Mouse (Mus musculus): Measurements from ENCODE around the gene Itpkc.

The Itpkc gene

DNA sequence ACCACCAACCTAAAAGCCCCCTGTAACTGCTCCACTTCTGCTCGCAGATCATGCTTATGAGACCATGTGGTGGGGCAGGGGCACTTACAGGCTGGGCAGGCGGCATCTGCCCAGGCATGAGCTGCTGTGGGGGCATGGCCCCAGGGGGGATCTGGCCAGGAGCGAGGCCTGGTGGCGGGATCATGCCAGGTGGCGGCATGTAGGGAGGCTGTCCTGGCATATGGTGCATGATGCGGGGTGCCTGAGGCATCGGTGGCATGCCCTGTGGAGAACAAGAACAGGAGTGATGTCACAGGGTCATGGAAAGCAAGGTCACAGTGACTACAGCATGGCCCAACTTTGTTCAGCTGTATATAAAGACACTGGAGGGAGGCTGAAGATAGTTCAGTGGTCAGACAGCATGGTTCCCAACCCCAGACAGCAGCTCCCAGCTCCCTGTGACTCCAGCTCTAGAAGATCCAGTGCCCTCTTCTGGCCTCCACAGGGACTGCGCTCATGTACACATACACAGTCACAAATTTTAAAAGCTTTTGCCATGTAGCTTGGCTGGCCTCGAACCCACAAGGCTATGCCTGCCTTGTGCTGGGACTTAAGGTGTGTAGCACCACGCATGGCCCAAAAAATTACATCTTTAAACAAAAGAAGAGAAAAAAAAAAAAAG lies 39.1 kb downstream of the Itpkc start:
- DNase-seq, result peak in 1 of 2 experiments; percentile 28

DNA sequence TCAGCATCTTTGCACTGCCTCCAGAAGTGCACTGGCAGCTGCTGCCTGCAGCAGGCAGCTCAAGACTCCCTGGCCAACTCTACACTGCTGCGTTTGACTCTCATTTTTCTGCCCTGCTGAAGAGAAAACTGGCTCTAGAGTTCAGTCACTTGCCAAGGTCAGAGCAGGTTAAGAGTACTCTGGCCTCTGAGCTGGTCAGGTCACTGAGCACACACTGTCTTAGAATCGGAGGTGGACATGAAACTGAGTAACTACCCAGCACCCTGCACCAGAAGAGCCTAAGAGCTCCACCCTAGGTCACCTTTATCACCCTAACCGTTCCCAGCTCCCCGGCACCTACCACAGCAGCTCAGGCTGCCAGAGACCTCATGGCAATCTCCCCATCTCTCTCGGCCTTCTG lies 42.5 kb downstream of the Itpkc start:
- DNase-seq, result no peak

DNA sequence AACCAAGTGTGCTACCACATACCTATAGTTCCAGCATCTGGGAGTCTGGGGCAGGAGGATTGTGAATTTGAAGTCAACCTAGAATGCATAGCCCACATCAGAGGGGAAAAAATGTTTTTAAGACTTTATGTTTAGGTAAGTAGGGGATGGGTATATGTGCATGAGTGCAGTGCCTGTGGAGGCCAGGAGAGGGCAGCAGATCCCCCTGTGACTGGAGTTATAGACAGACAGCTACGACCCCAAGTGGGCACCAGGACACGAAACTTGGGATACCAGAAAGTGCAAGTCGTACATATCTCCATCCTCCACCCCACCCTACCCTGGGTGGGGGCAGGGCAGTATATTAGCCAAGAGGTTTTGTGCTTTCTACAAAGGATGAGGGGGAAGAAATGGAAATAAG lies 43.5 kb downstream of the Itpkc start:
- peak in 1 of 2 experiments; percentile 52 for DNase-seq

DNA sequence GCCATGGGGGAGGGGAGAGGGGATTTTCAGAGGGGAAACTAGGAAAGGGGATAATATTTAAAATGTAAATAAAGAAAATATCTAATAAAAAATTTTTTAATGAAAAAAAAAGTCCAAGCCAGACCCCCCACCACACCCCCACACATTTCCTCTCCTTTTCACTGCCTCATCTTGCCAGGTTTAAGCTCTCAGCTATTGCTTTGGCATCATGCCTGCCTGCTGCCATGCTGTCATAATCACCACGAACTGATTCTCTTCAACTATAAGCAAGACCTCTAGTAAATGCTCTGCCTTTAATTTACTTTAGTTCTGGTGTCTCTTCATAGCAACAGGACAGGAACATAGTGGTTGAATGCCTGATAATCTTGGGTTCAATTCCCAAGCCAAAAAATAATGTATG lies 46.0 kb downstream of the Itpkc start:
- no peak for DNase-seq

DNA sequence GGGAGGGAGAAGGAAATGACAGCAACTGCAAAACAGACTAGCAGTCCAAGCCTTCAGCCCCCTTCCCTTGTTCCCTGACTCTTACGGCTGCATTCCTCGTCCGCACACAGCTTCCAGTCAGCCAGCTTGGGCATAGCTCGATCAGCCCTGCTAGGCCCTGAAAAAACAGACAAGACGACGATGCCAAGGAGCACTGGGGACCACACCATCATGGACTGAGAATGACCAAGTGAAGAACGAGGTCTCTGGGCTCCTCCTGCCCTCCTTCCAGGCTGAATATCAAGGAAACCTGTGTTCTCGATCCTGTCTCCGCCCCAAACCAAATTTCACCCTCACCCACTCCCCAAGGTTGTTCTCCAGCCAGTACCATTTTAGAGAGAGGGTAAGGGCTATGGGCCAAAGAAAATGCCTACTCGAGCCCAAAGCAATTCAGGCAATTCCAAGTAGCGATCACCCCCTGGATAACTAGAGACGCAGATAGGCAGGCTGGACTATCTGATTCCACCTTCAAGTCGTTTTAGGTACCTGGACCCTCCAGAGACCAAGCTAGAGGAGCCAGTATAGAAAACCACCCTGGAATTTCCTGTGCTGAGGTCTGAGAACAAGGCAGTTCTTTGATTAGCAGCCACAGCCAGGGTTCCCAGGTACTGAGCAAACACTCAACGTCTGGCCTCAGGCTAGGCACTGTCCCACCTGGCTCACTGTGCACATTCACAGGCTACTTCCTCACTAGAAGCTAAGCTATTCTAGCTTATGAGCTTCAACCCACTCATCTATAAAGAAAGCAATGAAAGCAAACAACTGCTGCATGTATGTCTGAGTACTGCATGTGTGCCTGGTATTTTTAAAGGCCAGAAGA lies 47.4 kb downstream of the Itpkc start, which contains the start of the genes Gm21983 and Mia:
Gm21983 (minus strand) TSS at position 250 of the 859 bp plus-strand sequence.
Mia (minus strand) TSS at position 321 of the 859 bp plus-strand sequence.
- DNase-seq, result no peak

- peak in 1 of 2 experiments; percentile 54 for DNase-seq
These were observed 48.4 kb downstream of the Itpkc start for GRCm38 (mm10) chr7:27180036-27180435.

GRCm38 (mm10) chr7:27179217-27179918 lies 49.1 kb downstream of the Itpkc start:
- no peak for DNase-seq

DNA sequence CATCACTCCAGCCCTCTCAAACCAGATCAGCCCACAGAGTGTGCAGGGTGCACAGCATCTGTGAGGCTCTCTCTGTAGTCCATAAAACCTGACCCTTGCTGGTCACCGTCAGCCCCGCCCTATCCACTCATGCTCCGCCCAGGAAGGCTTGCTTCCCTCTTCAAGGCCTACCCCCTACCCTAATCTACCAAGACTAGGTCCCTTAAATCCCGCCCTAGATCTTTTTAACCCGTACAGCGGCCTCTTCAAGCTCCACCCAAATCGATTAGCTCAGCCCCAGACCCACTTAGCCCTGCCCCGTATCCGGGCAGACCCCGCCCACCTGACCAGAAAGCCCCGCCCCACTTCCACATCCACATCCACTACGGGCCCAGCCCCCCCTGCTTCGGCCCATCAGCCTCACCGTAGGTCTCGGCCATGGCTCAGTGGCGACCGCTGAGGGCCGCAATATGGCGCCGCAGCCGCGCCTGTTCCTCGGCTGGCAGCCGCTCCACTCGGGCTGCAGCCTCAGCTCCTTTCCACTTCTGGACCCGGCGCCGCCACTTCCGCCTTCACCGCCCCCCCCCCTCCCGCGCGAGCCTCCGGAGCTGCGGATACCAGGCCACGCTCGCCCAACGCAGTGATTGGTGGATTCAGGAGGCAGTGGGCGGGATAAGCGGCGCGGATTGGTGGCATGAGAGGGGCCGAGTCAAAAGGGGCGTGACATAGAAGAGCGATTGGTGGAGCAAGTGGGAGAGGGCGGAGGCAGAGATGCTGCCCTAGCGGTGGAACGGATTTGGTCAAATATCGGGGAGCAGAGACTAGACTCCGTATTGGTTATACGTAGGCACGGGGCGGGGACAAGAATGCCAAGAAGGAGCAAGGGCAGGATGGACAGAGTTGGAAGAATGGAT lies 49.9 kb downstream of the Itpkc start, which contains the start of gene Rab4b:
Rab4b (minus strand) TSS at position 573 of the 893 bp plus-strand sequence.
- DNase-seq, result peak; percentile 99

- no peak for DNase-seq
These were observed 50.5 kb downstream of the Itpkc start for GRCm38 (mm10) chr7:27177942-27178323.

DNA sequence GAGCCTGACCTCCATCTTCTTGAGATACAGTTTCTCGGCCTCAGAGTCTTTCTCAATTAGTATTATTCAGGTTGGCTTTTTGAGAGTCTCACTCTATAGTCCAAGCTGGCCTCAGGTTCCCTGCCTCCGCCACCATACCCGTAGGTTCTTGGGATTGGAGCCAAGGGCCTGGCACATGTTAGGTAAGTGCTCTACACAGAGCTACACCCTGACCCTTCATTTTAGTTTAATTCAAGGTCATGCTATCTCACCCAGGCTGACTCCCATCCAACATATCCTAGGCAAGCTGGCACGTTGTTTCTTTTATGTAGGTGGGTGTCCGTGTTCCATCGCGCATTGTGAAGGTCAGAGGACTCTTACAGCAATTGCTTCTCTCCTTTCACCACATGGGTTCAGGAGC lies 53.6 kb downstream of the Itpkc start:
- DNase-seq, result no peak

DNA sequence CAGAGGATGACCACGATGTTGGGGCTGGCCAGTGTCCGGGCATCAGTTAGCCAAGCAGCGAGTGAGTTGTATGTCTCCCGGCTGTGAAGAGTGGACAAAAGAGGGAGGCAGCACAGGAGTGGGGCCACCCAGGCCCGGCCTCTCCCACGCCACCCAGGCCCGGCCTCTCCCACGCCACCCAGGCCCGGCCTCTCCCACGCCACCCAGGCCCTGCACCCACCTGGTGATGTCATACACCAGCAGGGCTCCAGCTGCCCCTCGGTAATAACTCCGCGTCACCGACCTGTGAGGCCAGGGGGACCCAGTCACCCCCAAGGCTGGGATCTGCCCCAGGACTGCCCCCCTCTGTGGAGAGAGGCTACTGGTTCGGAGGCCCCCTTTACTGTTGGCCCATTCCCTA lies 54.0 kb downstream of the Itpkc start:
- no peak for DNase-seq

DNA sequence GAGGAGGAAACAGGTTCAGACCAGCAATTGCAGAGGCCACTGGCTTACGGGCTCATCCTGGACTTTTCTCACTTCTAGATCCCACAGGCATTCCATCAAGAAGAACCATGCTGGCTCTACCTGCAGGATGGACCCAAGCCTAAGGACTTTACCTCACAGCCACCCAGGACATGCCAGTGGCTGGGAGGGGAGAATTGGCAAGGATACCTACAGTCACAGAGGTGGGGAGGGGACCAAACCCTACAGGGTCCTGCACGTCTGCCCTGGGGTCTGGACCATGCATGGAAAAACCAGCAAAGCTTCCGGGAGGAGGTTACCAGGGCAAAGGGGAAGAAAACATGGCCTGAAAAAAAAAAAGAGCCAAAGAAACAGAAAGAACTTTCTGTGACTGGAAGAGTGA lies 57.5 kb downstream of the Itpkc start:
- DNase-seq, result no peak

DNA sequence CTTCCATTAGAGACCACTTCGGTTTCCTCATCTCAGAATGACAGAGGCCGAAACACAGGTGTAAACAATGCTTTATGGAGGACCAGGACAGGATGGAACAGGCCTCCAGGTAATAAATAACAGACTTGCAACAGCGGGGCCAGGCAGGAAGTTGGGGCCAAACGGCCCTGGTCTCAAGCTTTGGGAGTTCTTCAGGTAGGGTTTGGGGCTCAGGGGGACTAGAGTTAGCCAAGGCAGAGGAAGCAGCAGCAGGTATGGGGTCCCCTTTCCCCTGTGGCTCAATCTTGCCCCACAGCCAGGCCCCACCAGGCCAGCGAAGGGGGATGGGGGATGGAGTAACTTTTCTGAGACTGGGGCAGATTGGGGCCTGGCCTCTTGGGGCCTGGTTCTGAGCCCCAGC lies 60.1 kb downstream of the Itpkc start:
- no peak for DNase-seq

GRCm38 (mm10) chr7:27167475-27168094 lies 60.9 kb downstream of the Itpkc start:
- no peak for DNase-seq

GRCm38 (mm10) chr7:27166614-27167474 lies 61.6 kb downstream of the Itpkc start, which contains the start of gene Egln2:
Egln2 (minus strand) TSS chr7:27166802.
- peak; percentile 96 to 98 for DNase-seq

GRCm38 (mm10) chr7:27166229-27166613 lies 62.2 kb downstream of the Itpkc start:
- peak; percentile 88 to 90 for DNase-seq

DNA sequence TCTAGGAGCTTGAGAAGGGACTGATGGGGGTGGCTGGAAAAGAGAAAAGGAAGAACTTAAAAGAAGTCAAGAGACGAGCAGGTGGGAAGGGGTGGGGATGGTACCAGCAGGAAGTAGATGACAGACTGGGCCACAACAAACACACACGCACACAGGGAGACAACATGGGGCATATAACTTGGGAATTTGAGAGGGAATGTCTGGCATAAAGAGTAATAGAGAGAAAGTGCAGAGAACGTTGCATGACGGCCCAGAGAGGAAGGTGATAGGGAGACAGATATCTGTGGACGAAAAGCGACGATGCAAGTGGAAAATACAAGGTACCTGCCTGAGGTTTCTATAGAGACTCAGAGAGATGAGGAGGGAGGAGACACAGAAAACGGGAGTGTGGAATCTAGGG lies 62.8 kb downstream of the Itpkc start:
- DNase-seq, result no peak

GRCm38 (mm10) chr7:27165007-27165655 lies 63.3 kb downstream of the Itpkc start:
- DNase-seq, result peak; percentile 69 to 78

DNA sequence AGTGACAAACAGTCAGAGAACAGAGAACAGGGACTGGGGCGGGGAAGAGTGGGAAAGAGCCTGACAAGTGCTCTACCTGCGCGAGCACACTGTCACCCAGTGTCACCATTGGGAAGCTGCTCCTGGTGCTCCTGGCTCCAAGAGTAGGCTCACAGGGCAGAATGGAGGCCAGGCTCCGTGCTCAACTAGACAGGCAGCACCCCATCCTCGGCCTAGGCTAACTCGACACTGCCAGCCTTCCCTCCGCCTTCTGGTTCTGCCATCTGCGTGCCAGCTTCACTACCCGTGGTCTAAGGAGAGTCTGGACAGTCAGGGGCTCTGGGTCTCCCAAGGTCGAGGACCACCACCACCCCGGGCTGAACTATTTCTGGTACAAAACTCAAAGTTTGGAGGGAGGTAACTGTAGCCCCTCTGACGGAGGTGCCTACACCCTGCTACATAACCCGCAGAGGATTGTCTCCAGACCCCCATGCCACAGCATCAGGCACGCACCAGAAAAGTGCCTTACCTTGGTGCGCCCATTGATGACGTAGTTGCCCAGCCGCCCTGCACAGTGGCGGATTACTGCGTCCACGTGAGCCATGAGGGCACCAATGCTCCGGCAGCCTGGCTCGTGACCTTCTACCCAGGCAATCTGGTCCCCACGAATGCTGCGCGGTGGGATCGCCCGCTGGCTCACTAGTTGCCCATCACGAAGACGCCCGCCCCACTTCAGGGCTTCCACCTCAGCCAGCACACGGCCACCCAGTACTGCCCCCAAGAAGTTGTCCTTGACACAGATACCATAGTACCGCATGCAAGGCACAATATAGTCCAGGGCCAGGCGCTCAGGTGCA lies 64.1 kb downstream of the Itpkc start:
- peak; percentile 55 to 71 for DNase-seq

Data from cerebellum, postnatal 25 days (tissue).